Mouse (Mus musculus) lung, postnatal 0 days (tissue): ENCODE measurements around the gene Itgav. TPM values are rescaled to one million over a fixed set of nuclear protein-coding genes. Genes with fewer than 3 reads are reported as not detected.

Experiments
- ATAC-seq: fragments of 200-750 bp; cut with Nextera tagmentation; 2 replicates; pipeline ENCODE4 v1.8.0; 2017; ENCODE audit warnings: moderate library complexity
- DNase-seq: peaks from one replicate; pipeline ENCODE4 v3.0.0-alpha.2; 2016; ENCODE audit warnings: low spot score
- H3K27ac ChIP-seq: fragments of 300-500 bp; sonication (generic); 2 replicates; pipeline ENCODE4 v1.5.1; 2014; ENCODE audit warnings: antibody characterized with exemption, mild to moderate bottlenecking, low read length, mixed read lengths
- H3K27me3 ChIP-seq: fragments of 300-500 bp; sonication (generic); replicated peaks from 2 replicates; pipeline ENCODE4 v1.6.1; 2014; ENCODE audit warnings: low read length, mixed read lengths; ENCODE audit not compliant: insufficient read depth
- H3K36me3 ChIP-seq: fragments of 300-500 bp; sonication (generic); 2 replicates; pipeline ENCODE4 v1.6.1; 2014; ENCODE audit warnings: low read length, mixed read lengths; ENCODE audit not compliant: insufficient read depth
- H3K4me1 ChIP-seq: fragments of 300-500 bp; sonication (generic); 2 replicates; pipeline ENCODE4 v1.6.1; 2014; ENCODE audit warnings: antibody characterized with exemption, low read depth, low read length, mixed read lengths; ENCODE audit not compliant: insufficient read depth
- H3K4me2 ChIP-seq: fragments of 300-500 bp; sonication (generic); replicated peaks from 2 replicates; pipeline ENCODE4 v1.6.1; 2014; ENCODE audit warnings: low read depth, mild to moderate bottlenecking, low read length, moderate library complexity, mixed read lengths
- H3K4me3 ChIP-seq: fragments of 300-500 bp; sonication (generic); 2 replicates; pipeline ENCODE4 v1.5.1; 2014; ENCODE audit warnings: low read depth, low read length
- H3K9ac ChIP-seq: fragments of 300-500 bp; sonication (generic); replicated peaks from 2 replicates; pipeline ENCODE4 v1.6.1; 2014; ENCODE audit warnings: low read depth, mild to moderate bottlenecking
- H3K9me3 ChIP-seq: fragments of 300-500 bp; sonication (generic); 2 replicates; pipeline ENCODE4 v1.6.1; 2016; ENCODE audit warnings: low read length, mixed read lengths
- CTCF ChIP-seq: IDR thresholded peaks from 2 replicates; pipeline ENCODE4 v1.5.1; 2016; ENCODE audit warnings: antibody characterized with exemption, mild to moderate bottlenecking
- EP300 ChIP-seq: IDR thresholded peaks from 2 replicates; pipeline ENCODE4 v1.6.1; 2016; ENCODE audit warnings: antibody characterized with exemption, mild to moderate bottlenecking, control low read depth
- WGBS: fragments of 180-500 bp; shearing (Covaris S2); extraction: QIAGEN DNeasy Blood & Tissue Kit; methylation state at CpG from one replicate; pipeline ENCODE4 v1.1.7; 2014; 5-methylcytosine and 5-hydroxymethylcytosine counted together
- polyA plus RNA-seq: library from polyadenylated mRNA; unstranded; fragments of >200 nt; fragmentation: Nextera tagmentation; extraction: Ambion mirVana; gene quantifications from 2 replicates; pipeline ENCODE4 v1.2.1, GENCODE M21; 2015

Gene Itgav
- polyA plus RNA-seq, 1 experiment from 2014 or later, result 90.8 TPM

DNA sequence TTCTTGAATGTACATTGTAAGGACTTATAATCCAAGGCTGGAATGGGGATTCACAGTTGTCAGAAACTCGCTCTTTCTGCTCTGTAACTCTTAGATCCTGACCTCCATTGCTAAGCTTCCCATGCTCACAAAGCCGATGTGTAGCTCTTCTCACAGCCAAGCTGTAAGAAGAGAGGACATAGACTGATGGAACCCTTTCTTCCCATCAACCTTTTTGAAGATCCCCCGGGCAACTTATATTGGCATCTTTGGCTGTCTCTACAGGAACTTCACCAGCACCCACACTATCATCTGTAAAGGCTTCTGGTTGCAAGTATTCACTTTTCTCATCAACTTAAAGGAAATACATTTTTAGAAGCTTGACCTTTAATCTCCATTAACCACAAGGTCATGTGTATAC, 2.6 kb upstream of the Itgav start:
- Histone ChIP-seq H3K4me3 (no peak overlapping the region), H3K9ac (no peak overlapping the region)
- WGBS, result 72% methylated on average over 3 of the region's 3 CpGs

DNA sequence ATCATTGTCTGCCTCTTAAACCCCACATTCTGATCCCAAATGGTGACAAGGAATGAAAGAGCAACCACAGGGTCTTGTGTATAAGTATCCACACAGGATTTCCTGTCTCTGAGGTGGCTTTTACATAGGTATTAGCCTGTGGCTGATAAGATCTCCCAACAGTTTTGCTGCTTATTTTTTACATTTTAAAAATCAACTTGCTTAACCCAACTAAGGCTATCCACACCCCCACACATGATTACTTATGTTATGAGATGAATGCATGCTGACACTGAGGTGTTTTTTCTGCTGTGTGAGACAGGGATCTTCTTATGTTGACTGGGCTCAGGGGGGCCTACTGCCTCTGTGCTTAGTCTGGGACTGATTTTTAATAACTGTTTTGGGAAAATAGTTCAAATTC, 1.3 kb upstream of the Itgav start:
- Histone ChIP-seq H3K9me3 (no peaks in the 10 kb centered on the region), H3K4me3 (no peak overlapping the region), H3K27me3 (no peaks in the 10 kb centered on the region), H3K27ac (peak overlapping the region; percentile 96; the same call in 1 of the 2 replicates), H3K9ac (0 out of 2 replicates have a peak overlapping the region, but pooled peaks have one; percentile 83), H3K4me1 (peaks cover 5% of the 10 kb centered on the region; the same call in 1 of the 2 replicates), H3K4me2 (no peak overlapping the region), H3K36me3 (no peaks in the 10 kb centered on the region)
- ATAC-seq (no peak), DNase-seq (no peak)
- TF ChIP-seq CTCF (no peak), EP300 (no peak)

More for the DNA sequence above, 2.6 kb upstream of the Itgav start:
- DNase-seq (no peak), ATAC-seq (no peak)
- H3K27me3 ChIP-seq, result no peaks in the 10 kb centered on the region
- TF ChIP-seq CTCF, result no peak
- TF ChIP-seq EP300, result no peak
- no peaks in the 10 kb centered on the region for H3K9me3 ChIP-seq
- peaks cover 5% of the 10 kb centered on the region; the same call in 1 of the 2 replicates for H3K4me1 ChIP-seq
- H3K27ac ChIP-seq, result no peak overlapping the region
- no peak overlapping the region for H3K4me2 ChIP-seq
- H3K36me3 ChIP-seq, result no peaks in the 10 kb centered on the region

DNA sequence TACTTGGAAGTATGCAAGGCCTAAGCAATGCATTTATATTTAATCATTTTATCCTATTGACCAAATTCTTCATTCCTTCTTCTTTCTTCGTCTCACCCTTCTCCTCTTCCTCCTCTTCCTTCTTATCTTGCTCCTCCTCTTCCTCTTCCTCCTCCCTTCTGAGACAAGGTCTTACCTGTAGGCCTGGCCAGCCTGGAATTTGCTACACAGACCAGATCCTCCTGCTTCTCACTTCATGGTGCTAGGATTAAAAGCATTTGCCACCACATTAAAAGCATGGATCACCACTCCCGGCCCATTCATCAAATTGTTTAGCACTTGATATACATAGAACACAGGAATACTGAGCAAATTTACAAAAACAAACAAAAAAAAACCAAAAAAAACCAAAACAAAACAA, 851 bp upstream of the Itgav start:
- TF ChIP-seq EP300 (no peak), CTCF (no peak)
- Histone ChIP-seq H3K4me1 (peaks cover 5% of the 10 kb centered on the region; the same call in 1 of the 2 replicates), H3K27ac (peak overlapping the region; percentile 96), H3K27me3 (no peaks in the 10 kb centered on the region), H3K4me3 (peak overlapping the region; percentile 93), H3K9ac (0 out of 2 replicates have a peak overlapping the region, but pooled peaks have one; percentile 83), H3K9me3 (no peaks in the 10 kb centered on the region), H3K36me3 (no peaks in the 10 kb centered on the region), H3K4me2 (peak overlapping the region; percentile 75; the same call in 1 of the 2 replicates)
- no peak for DNase-seq
- 43% methylated on average over 2 of the region's 2 CpGs for WGBS
- no peak for ATAC-seq

DNA sequence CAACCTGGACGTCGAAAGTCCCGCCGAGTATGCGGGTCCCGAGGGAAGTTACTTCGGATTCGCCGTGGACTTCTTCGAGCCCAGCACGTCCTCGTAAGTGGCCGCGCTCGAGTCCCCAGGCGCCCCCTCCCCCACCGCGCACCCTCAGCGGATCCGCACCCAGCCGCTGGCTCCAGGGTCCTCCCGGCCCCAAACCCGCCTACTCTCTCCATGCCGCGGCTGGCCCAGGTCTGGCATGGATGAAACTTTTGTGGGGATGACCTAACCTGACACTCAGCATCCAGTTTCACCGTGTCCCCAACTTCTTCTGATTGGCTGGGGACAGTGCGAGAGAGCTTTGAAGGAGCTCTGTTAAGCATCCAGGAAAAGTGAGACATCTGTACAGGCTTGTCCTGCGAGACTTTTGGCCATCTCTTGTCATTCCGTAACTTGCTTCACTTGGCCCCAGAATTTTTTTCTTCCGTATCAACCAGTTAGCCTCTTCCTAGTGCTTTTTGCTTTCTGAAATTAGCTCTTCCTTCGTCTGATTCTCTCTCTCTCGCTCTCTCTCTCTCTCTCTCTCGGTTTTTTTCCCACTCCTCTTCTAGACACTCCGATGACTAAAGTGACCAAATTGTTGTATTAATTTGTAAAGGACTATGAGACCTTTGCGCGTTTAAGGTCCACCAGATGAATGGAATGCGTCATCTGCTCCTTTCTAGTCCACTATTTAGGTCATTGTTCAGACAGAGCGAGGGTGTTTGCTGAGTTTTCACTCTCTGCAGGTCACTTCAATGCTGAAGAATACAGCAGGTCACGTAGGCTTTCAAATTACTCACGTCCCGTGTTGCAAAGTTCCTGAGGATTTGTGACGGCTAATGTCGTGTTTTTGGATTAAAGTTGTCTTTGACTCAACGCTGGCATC, 882 bp downstream of the Itgav start:
- Histone ChIP-seq H3K9me3 (no peaks in the 10 kb centered on the region), H3K27ac (peak overlapping the region; percentile 96), H3K4me1 (peaks cover 5% of the 10 kb centered on the region), H3K4me2 (peak overlapping the region; percentile 75), H3K9ac (peak overlapping the region; percentile 83), H3K36me3 (no peaks in the 10 kb centered on the region), H3K27me3 (no peaks in the 10 kb centered on the region), H3K4me3 (peak overlapping the region; percentile 93)
- peak; percentile 62 for DNase-seq
- peak; percentile 57 for ATAC-seq
- no peak for TF ChIP-seq EP300
- TF ChIP-seq CTCF, result no peak
- WGBS, result 3% methylated on average over 41 of the region's 44 CpGs

DNA sequence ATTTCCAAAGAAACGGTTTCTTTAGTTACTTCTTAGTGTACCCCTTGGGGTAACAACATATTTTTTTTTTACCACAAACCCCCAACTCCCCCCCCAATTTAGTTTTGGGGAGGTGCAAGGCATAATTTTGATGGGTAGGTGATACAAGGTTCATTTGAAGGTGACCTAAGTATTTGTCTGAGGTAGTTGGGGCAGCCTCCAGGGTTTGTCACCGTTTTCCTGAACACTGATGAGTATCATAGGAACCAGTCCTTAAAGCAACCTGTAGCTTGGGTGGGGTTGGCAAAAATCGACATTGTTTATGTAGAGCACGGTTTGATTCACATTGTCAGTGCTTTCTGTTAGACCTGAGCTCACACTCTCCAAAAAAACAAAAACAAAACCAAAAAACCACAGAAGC, 1.6 kb downstream of the Itgav start:
- 50% methylated on average over 4 of the region's 4 CpGs for WGBS
- no peak overlapping the region for H3K27ac ChIP-seq

DNA sequence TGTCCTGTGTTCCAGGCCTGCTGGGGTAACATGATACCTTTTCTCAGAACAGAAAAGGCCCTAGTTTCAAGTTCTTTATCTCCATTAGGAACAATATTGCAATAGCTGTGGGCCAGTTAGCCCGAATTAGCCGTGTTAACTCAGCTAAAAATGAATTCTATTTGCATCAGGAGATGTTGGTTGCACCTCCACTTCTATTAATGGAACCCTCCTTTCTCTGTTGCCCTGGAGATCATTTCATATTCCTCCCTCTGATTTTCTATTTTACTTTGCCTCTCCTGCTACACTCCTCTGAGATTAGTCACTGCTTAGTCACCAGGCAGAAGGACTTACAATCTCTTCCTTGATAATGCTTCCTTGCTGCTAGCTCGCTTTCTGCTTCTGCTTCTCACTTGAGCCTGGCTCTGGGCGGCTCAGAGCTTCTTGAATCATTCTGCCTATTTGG, 4.1 kb downstream of the Itgav start:
- ATAC-seq (no peak), DNase-seq (peak; percentile 68)
- H3K36me3 ChIP-seq, result no peaks in the 10 kb centered on the region
- no peaks in the 10 kb centered on the region for H3K9me3 ChIP-seq
- 0 out of 2 replicates have a peak overlapping the region, but pooled peaks have one; percentile 16 for H3K27ac ChIP-seq
- H3K4me2 ChIP-seq, result no peak overlapping the region
- no peaks in the 10 kb centered on the region for H3K27me3 ChIP-seq
- peaks cover 3% of the 10 kb centered on the region for H3K4me1 ChIP-seq
- no peak overlapping the region for H3K9ac ChIP-seq
- 55% methylated on average over 4 of the region's 4 CpGs for WGBS
- no peak overlapping the region for H3K4me3 ChIP-seq
- TF ChIP-seq EP300 (no peak), CTCF (no peak)

More for the DNA sequence above, 1.6 kb downstream of the Itgav start:
- H3K4me1 ChIP-seq, result peaks cover 5% of the 10 kb centered on the region
- H3K4me2 ChIP-seq, result peak overlapping the region; percentile 75
- H3K27me3 ChIP-seq, result no peaks in the 10 kb centered on the region
- ATAC-seq, result no peak
- TF ChIP-seq EP300 (no peak), CTCF (no peak)
- H3K9me3 ChIP-seq, result no peaks in the 10 kb centered on the region
- H3K36me3 ChIP-seq, result no peaks in the 10 kb centered on the region
- H3K9ac ChIP-seq, result no peak overlapping the region
- no peak for DNase-seq
- H3K4me3 ChIP-seq, result peak overlapping the region; percentile 93; the same call in 1 of the 2 replicates
